Mouse (Mus musculus) midbrain, embryonic 14.5 days (tissue): ENCODE measurements at regions not wholly inside any gene's neighbourhood (a gene's known extent, or its start where the extent isn't known, plus 50 kb on each side); places are given as distances from the start of the nearest gene placed in this dataset.

ENCODE experiments used
- ATAC-seq: fragments of 200-750 bp; cut with Nextera tagmentation; 2 replicates; pipeline ENCODE4 v1.8.0; 2017; ENCODE audit warnings: moderate number of reproducible peaks, moderate library complexity; ENCODE audit not compliant: low FRiP score, low TSS enrichment
- DNase-seq: peaks from one replicate; pipeline ENCODE4 v3.0.0-alpha.2; 2015
- H3K27ac ChIP-seq: fragments of 300-500 bp; sonication (generic); replicated peaks from 2 replicates; pipeline ENCODE4 v1.5.1; 2014; ENCODE audit warnings: mild to moderate bottlenecking, low read depth, low read length, moderate library complexity
- H3K27me3 ChIP-seq: fragments of 300-500 bp; sonication (generic); 2 replicates; pipeline ENCODE4 v1.6.1; 2014; ENCODE audit warnings: low read length, control low read depth, mixed read lengths; ENCODE audit not compliant: control insufficient read depth, insufficient read depth
- H3K36me3 ChIP-seq: fragments of 300-500 bp; sonication (generic); 2 replicates; pipeline ENCODE4 v1.6.1; 2014; ENCODE audit warnings: low read length, control low read depth; ENCODE audit not compliant: control insufficient read depth, insufficient read depth
- H3K4me1 ChIP-seq: fragments of 300-500 bp; sonication (generic); 2 replicates; pipeline ENCODE4 v1.6.1; 2014; ENCODE audit warnings: mild to moderate bottlenecking, antibody characterized with exemption, low read length, control low read depth; ENCODE audit not compliant: control insufficient read depth, insufficient read depth
- H3K4me2 ChIP-seq: fragments of 300-500 bp; sonication (generic); 2 replicates; pipeline ENCODE4 v1.6.1; 2014; ENCODE audit warnings: mild to moderate bottlenecking, low read length, moderate library complexity
- H3K4me3 ChIP-seq: fragments of 300-500 bp; sonication (generic); replicated peaks from 2 replicates; pipeline ENCODE4 v1.5.1; 2014; ENCODE audit warnings: low read depth, low read length
- H3K9ac ChIP-seq: fragments of 300-500 bp; sonication (generic); replicated peaks from 2 replicates; pipeline ENCODE4 v1.6.1; 2014; ENCODE audit warnings: mild to moderate bottlenecking, low read length, moderate library complexity
- H3K9me3 ChIP-seq: fragments of 300-500 bp; sonication (generic); 2 replicates; pipeline ENCODE4 v1.6.1; 2016; ENCODE audit warnings: low read length, control low read depth, mixed read lengths; ENCODE audit not compliant: control insufficient read depth
- WGBS: fragments of 180-500 bp; shearing (Covaris S2); extraction: QIAGEN DNeasy Blood & Tissue Kit; methylation state at CpG from one replicate; pipeline ENCODE4 v1.1.7; 2014; 5-methylcytosine and 5-hydroxymethylcytosine counted together

GRCm38 (mm10) chr5:45000996-45001395 is 201.5 kb upstream of the Ldb2 start:
- Histone ChIP-seq H3K9ac (no peak overlapping the region), H3K4me3 (no peak overlapping the region), H3K27ac (no peak overlapping the region), H3K9me3 (no peaks in the 10 kb centered on the region), H3K36me3 (no peaks in the 10 kb centered on the region), H3K27me3 (no peaks in the 10 kb centered on the region), H3K4me1 (no peaks in the 10 kb centered on the region), H3K4me2 (no peak overlapping the region)
- ATAC-seq, result no peak
- no peak for DNase-seq

- Histone ChIP-seq H3K9ac (no peak overlapping the region), H3K4me3 (no peak overlapping the region), H3K27me3 (no peaks in the 10 kb centered on the region), H3K36me3 (no peaks in the 10 kb centered on the region), H3K4me1 (no peaks in the 10 kb centered on the region), H3K4me2 (no peak overlapping the region), H3K9me3 (no peaks in the 10 kb centered on the region), H3K27ac (no peak overlapping the region)
- WGBS, result 94% methylated on average over 3 of the region's 3 CpGs
- DNase-seq (no peak), ATAC-seq (no peak)
These were observed 199.6 kb upstream of the Ldb2 start for GRCm38 (mm10) chr5:44999032-44999431.

- 14% methylated on average over 9 of the region's 9 CpGs for WGBS
- peak; percentile 75; the same call in 1 of the 2 replicates for ATAC-seq
These were observed 176.1 kb upstream of the Ldb2 start for GRCm38 (mm10) chr5:44975456-44976195.

GRCm38 (mm10) chr5:44943023-44943921 is 143.8 kb upstream of the Ldb2 start:
- H3K4me3 ChIP-seq, result no peak overlapping the region
- 13% methylated on average over 7 of the region's 7 CpGs for WGBS
- H3K9me3 ChIP-seq, result peaks cover 5% of the 10 kb centered on the region; the same call in 1 of the 2 replicates
- no peak for ATAC-seq
- H3K27me3 ChIP-seq, result no peaks in the 10 kb centered on the region
- H3K4me2 ChIP-seq, result no peak overlapping the region
- peaks cover 13% of the 10 kb centered on the region for H3K4me1 ChIP-seq
- DNase-seq, result peak; percentile 40
- H3K36me3 ChIP-seq, result no peaks in the 10 kb centered on the region
- H3K9ac ChIP-seq, result no peak overlapping the region
- 0 out of 2 replicates have a peak overlapping the region, but pooled peaks have one; percentile 16 for H3K27ac ChIP-seq

More at GRCm38 (mm10) chr5:44975456-44976195, 176.1 kb upstream of the Ldb2 start:
- no peak overlapping the region for H3K4me2 ChIP-seq
- H3K9ac ChIP-seq, result no peak overlapping the region; the same call in 1 of the 2 replicates
- no peak overlapping the region for H3K4me3 ChIP-seq
- peak overlapping the region; percentile 76 for H3K27ac ChIP-seq
- peak; percentile 68 for DNase-seq
- no peaks in the 10 kb centered on the region for H3K9me3 ChIP-seq
- no peaks in the 10 kb centered on the region for H3K36me3 ChIP-seq
- no peaks in the 10 kb centered on the region for H3K4me1 ChIP-seq
- H3K27me3 ChIP-seq, result no peaks in the 10 kb centered on the region

- no peak for ATAC-seq
- 53% methylated on average over 2 of the region's 2 CpGs for WGBS
- Histone ChIP-seq H3K36me3 (no peaks in the 10 kb centered on the region), H3K4me3 (no peak overlapping the region), H3K27ac (0 out of 2 replicates have a peak overlapping the region, but pooled peaks have one; percentile 16), H3K27me3 (no peaks in the 10 kb centered on the region), H3K9ac (no peak overlapping the region), H3K9me3 (peaks cover 5% of the 10 kb centered on the region; the same call in 1 of the 2 replicates), H3K4me1 (peaks cover 13% of the 10 kb centered on the region), H3K4me2 (no peak overlapping the region)
- no peak for DNase-seq
These were observed 143.1 kb upstream of the Ldb2 start for GRCm38 (mm10) chr5:44942575-44942974.

GRCm38 (mm10) chr5:44925476-44925875 is 126.0 kb upstream of the Ldb2 start:
- 48% methylated on average over 2 of the region's 2 CpGs for WGBS

GRCm38 (mm10) chr5:44922129-44922775 is 122.8 kb upstream of the Ldb2 start:
- no peak for DNase-seq
- 83% methylated on average over 2 of the region's 2 CpGs for WGBS

More at GRCm38 (mm10) chr5:44925476-44925875, 126.0 kb upstream of the Ldb2 start:
- H3K4me3 ChIP-seq, result no peak overlapping the region
- H3K9ac ChIP-seq, result no peak overlapping the region
- H3K36me3 ChIP-seq, result no peaks in the 10 kb centered on the region
- no peaks in the 10 kb centered on the region for H3K27me3 ChIP-seq
- no peak overlapping the region for H3K4me2 ChIP-seq
- H3K27ac ChIP-seq, result no peak overlapping the region
- no peak for DNase-seq
- H3K4me1 ChIP-seq, result 0 out of 2 replicates have a peak, but pooled peaks cover 2% of the 10 kb centered on the region
- no peak for ATAC-seq
- H3K9me3 ChIP-seq, result no peaks in the 10 kb centered on the region

GRCm38 (mm10) chr5:44917816-44918213 is 118.3 kb upstream of the Ldb2 start:
- Histone ChIP-seq H3K9me3 (no peaks in the 10 kb centered on the region), H3K4me3 (no peak overlapping the region), H3K27ac (no peak overlapping the region), H3K4me2 (no peak overlapping the region), H3K36me3 (no peaks in the 10 kb centered on the region), H3K9ac (no peak overlapping the region), H3K27me3 (no peaks in the 10 kb centered on the region), H3K4me1 (no peaks in the 10 kb centered on the region)
- ATAC-seq, result peak; percentile 24; the same call in 1 of the 2 replicates
- 91% methylated on average over 6 of the region's 6 CpGs for WGBS
- no peak for DNase-seq

More at GRCm38 (mm10) chr5:44922129-44922775, 122.8 kb upstream of the Ldb2 start:
- Histone ChIP-seq H3K4me2 (no peak overlapping the region), H3K36me3 (no peaks in the 10 kb centered on the region), H3K27ac (no peak overlapping the region), H3K9me3 (no peaks in the 10 kb centered on the region), H3K9ac (no peak overlapping the region), H3K27me3 (no peaks in the 10 kb centered on the region), H3K4me1 (0 out of 2 replicates have a peak, but pooled peaks cover 2% of the 10 kb centered on the region), H3K4me3 (no peak overlapping the region)
- no peak for ATAC-seq
